Mouse (Mus musculus) cerebral cortex, adult 2 months (tissue): ENCODE results near the gene C9.

Source experiments
- WGBS: fragments of 180-500 bp; shearing (Covaris S2); methylation state at CpG from one replicate; pipeline ENCODE4 v1.1.7; 2018; 5-methylcytosine and 5-hydroxymethylcytosine counted together

The C9 gene

DNA sequence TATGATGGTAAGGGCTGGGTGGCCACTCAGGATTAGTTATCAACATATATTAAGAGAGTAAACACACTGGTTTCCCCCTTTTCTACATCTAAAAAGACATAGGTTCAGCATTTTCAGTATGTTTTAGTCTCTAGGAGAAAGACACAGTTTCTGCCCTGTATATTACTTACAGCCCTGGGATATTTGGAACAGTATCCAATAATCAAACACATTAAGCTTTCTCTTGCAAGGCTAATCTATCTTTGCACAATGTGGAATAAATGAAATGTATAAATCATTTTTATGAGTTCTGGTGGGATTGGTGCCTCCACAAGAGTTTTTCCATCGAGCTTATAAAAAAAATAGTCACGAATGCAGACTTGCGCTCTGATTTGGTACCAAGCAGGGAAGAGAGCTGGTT is 24.3 kb downstream of the C9 start:
- WGBS, result 97% methylated on average over 3 of the region's 3 CpGs

DNA sequence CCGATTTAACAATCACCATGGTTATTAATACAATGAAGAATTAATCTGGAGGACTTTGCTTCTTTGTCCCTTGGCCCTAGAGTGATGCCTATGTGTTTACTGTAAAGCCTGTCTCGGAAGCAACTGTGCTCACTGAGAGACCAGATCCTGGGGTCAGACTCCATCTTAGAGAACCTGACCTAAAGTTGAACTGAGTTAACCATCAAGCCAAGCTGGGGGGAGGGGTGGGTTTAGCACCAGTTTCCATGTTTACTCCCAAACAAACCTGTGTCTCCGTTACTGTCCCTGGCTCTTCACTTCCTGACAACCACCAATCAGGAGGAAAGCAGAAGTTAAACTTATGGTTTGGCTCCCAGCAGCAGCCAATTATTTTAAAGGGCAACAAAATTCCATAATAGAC is 38.4 kb downstream of the C9 start:
- 74% methylated on average over 3 of the region's 3 CpGs for WGBS

DNA sequence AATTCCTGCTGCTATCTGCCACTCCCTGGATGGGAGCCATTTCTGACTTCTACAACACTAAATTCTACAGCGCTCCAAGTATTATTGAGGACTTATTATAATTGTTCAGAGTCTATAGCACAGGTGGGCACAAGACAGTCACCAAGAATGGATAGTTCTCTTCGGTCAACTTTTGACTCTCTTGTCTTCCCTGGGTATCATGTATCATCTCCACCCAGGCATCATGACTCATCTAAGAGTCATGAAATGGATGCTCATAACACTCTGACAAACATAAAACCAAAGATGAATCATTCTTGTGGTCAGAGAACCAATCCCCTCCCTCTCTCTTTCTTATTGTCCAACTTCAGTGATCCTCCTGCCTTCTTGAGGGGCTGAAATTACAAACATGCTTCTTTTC is 47.3 kb downstream of the C9 start:
- WGBS, result 83% methylated on average over 2 of the region's 2 CpGs

DNA sequence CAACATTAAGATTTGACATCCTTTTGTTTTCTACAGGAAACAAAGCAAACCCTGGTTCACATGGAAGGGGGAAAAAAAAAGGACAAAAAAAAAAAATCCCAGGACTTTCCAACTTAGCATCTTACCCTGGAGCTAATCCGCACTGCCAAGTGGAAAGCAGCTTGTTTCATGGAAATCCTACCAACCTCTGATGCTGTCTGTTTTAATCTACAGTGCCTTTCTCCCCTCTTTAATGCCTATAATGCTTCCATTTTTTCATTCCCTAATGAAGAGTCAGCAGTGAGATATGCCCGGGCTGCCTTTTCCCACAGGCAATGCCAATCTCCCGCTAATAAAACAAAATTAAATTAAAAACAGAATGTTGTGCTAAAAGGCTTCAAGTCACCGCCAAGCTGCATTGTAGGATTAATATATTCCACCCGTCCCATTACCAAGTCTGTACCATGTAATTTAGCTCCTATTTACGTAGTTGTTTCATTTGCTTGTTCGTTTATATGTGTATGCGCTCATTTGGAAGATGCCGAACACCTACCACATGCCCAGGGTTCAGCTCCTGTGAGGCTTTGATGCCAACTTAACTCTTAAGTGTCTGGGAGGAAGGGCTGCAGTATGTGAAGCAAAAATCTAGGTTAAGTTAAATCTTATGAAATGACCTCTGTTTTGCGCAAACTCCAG is 53.4 kb downstream of the C9 start:
- 47% methylated on average over 10 of the region's 10 CpGs for WGBS

DNA sequence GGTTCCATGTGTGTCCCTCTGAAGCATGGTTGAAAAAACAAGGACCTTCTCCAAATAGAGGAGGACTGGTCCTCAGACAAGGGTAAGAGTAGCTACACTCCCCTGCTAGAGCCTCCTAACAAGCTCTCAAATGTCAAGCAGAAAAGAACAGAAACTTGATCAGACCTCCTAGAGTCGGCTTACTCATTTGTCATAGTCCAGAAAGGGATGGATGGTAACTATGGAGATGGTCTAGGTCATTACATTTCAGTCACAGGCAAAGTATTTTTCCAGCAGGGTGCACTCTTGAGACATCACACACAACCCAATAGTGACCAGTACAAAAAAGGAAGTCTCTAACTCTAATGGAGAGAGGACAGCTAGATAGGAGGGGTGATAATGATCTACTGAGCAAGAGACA is 55.7 kb downstream of the C9 start:
- 56% methylated on average over 1 of the region's 1 CpGs for WGBS

DNA sequence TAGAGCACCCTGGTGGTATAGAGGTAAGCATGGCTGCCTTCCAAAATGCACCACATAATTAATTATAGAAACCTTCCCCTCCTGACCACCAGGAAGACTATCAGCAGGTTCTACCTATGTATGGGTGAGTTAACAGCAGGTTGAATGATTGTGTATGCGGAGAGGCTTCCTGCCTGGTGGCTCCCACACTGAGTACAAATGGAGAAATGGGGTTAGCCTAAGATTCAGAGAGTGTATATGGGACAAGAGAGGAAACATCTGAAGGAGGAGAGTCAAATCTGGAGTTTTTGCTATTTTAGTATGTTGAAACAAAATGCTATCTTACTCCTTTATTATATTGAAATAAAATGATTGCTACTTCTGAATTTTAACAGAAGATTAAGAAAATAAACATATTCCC is 72.4 kb downstream of the C9 start:
- 60% methylated on average over 1 of the region's 1 CpGs for WGBS

DNA sequence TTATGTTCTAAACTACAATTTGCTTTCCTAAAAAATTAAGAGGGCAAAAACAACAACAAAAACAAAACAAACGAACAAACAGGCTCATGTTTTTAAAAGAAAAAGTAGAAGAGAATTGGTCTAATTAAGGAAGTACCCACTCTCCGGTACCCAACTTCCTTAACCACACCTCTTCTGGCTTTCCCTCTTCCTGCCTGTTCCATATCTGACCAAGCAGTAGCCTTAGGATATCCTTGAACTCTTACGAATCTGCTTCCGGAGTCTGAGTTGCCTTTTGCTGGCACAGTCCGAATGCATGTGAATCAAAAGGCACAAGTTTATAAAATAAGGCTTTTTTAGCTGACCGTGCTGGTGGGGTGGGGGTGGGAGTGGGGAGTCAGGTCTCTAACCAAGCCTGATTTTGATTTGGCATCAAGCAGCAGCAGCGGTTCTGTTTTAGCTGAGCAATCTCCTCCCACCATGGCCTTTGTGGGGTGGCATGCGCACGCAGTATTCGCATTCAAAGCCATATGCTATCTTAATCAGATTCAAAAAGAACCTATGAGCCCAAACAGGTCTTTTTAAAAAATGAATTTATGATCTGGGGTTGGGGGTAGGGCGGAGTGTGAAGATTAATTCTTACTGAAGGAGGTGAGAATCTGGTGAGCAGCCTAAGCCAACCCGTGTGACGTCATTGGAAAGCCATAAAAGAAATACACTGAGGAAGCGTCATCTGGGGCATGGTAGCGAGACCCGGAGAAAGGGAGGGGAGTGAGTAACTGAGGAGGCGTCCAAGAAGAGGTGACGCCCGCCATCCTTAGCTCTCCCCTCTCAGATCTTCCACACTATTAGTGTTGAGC is 74.5 kb downstream of the C9 start:
- 65% methylated on average over 19 of the region's 19 CpGs for WGBS

DNA sequence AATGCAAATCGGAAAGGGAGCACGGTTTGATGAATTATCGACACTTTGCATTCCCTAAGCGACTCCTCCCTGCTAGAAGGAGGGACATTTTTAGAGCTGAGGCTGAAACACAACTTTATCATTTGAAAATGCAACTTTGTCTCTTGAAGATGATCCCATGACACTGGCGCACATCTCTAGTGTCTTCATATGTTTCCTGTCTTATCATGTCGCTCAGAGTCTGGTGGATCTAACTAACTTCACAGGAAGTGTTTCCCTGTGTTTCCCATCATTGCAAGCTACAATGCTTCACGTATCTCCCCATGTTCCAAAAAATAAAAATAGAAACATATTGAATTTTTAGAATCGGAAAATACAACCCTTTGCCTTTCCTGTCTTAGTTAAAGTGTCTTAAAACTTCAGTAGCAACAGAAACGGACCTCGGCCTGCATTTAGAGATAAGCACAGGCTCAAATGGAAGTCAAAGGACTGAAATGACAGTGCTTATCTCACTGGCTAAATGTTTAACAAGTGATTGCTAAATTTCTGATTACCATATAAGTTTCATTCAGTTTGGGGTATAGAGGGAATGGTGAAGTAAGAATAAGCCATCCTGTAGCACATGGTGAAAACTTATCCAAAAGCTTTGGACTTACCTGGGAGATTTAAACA is 75.5 kb downstream of the C9 start:
- WGBS, result 63% methylated on average over 10 of the region's 10 CpGs

DNA sequence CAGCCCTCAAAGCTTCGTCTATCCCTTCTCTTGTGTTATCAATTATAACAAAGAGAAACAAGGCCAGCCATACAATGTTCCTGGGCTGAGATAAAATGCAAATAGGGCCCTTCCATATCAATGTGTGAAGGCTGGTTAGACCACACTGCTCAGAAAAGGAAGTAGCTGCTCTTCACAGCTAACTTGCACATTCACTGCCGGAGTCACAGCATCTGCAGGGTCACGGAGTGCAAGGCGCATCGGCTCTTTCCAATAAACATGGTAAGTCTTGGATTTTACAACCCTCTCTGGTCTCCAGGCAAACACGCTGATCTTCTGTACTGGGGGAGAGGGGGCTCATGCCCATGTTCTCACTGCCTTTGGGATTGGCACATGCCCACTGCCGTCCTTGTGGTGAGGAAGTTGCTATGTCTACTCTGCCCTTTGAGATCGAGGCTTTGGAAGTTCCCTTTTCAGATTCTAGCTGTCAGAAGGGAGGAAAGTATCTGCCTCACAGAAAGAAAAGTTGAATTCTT is 77.6 kb downstream of the C9 start, which contains the start of gene Fyb:
TSS of gene Fyb (plus strand) at position 201 of the 515 bp plus-strand sequence.
- 85% methylated on average over 8 of the region's 8 CpGs for WGBS

DNA sequence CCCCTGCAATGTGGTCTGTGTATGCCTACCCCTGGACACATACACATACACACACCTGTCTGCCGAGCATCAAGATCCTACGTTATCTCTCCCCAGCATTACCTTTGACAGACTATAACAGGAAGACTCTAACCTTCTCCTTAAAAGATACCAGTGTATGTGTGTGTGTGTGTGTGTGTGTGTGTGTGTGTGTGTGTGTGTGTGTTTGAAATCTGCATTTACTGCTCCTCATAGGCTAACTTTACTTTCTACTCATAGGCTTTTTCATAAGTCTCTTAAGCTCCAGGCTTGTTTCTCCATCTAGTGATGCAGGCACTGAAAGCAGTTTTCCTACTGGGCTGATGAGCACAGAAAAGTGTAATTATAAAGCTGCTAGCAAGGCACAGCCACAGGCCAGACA is 79.7 kb downstream of the C9 start:
- WGBS, result 86% methylated on average over 2 of the region's 2 CpGs

DNA sequence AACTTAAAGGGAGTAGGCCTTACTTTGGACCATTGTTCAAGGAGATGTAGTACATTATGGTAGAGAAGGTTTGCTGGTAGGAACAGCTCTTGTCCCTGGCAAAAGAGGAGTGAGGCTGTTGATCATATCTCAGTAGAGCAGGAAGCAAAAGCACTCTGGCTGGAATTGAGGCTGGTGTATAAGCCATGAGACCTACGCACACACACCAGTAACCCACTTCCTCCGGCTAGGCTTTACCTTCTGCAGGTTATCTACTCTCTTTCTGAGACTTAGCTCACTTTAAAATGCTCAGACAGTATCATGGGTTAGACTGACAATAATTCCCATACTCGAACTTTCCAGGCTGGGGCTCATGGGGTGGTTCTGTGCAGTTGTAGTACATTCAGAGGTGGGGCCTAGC is 80.3 kb downstream of the C9 start:
- 90% methylated on average over 3 of the region's 3 CpGs for WGBS

DNA sequence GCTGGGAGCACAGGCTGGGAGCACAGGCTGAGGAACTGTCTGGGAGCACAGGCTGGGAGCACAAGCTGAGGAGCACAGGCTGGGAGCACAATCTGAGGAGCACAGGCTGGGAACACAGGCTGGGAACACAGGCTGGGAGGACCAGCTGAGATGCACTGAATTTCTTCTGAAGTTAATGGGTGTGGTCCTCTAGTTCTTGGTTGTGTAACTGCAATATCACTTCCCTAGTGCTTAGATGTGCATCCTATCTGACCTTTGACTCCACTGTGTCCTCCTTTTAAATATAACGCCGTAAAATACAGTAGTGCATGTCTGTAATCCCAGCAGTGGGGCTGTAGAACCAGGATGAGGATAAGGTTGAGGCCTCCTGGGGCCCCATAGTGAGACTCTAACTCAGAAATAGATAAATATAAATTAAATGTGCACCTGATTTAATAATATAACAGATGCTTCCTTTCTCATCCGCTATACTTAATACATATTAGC is 88.8 kb downstream of the C9 start:
- WGBS, result 87% methylated on average over 3 of the region's 3 CpGs

DNA sequence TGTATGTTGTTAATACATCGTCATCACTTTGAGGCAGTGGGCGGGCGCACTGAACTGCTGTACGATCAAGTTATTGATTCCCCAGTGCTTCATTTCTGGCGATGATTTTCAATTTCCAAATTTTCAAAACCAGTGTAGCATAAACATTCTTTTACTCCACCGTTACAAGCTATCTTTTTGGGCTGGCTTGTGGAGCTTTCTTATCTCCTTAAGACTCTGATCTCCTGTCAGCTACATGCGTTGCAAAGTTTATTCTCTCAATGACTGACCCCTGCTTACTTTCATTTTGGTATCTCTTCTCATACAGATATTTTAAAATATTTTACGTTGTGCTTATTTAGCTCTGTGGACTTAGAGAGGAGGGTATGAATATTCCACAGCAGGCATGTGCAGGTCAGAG is 89.5 kb downstream of the C9 start:
- 91% methylated on average over 8 of the region's 8 CpGs for WGBS

DNA sequence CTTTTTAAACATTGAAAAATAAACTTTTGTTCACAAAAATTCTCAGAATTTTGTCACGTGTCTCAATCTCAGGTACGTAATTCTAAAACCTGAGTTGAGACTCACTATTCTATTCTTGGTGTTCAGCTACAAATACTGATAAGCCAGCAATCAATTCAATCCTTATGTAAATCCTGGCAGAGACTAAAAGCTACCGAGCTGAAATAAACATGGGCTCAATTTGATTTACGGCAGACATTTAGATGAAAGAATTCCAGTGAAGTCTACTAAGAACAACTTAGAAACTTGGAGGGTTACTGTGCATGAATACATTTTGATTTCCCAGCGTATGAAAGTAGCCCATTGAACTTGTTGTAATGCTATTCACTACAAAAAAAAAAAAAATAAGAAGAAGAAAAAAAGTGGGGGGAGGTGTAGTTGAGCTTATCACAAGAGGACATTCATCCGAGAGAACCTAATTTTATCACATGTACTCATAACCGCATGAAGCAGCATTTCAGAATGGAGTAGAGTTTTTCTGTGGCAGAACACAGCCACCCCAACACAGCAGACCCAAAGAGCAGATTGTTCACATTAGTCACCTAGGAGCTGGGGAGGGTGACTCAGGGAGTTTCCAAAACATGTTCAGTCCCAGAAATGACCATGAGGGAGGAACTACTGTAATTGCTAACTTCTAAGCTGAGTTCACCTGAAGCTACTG is 94.7 kb downstream of the C9 start:
- 54% methylated on average over 7 of the region's 7 CpGs for WGBS
